Mouse (Mus musculus) large intestine, adult 2 months (tissue): ENCODE results near the gene Krtap9-1. TPM values are rescaled to one million over a fixed set of nuclear protein-coding genes. Genes with fewer than 3 reads are reported as not detected.
"Not testable (repeated sequence)": the region's sequence is repeated elsewhere in the genome, so short reads cannot be mapped to it uniquely, and the experiment has no call there.

Experiments used
- DNase-seq: peaks from one replicate; pipeline ENCODE4 v3.0.0-alpha.2; 2012; ENCODE audit warnings: low read depth, low spot score
- WGBS: fragments of 180-500 bp; shearing (Covaris S2); methylation state at CpG from one replicate; pipeline ENCODE4 v1.1.7; 2018; 5-methylcytosine and 5-hydroxymethylcytosine counted together
- polyA plus RNA-seq: library from polyadenylated mRNA; depleted of rRNA; stranded (reverse); fragments of >200 nt; gene quantifications from 2 replicates; pipeline ENCODE4 v1.2.3, GENCODE M21; 2012; rRNA removed

The Krtap9-1 gene
- not detected in 2 replicates for polyA plus RNA-seq

DNA sequence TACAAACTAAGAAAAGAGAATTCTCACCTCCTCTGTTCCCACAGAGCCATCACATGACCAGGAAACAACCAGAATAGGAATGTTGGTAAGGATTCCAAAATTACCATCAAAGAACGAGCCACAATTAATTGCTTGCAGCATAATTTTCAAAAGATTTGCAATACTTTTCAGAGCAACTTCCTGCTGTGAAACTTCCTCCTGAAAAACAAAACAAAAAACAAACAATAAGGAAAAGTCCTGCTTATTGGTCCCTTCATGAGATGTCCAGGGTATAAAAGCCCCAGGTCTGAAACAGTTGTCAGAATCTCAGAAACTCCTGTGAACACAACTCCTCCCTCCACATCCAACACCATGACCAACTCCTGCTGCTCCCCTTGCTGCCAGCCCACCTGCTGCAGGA lies at the start of gene Krtap9-1:
Gene Krtap9-1, plus strand, starts transcription at position 301 of the 400 bp plus-strand sequence.
- 55% methylated on average over 1 of the region's 1 CpGs for WGBS
- not testable (repeated sequence) for DNase-seq

DNA sequence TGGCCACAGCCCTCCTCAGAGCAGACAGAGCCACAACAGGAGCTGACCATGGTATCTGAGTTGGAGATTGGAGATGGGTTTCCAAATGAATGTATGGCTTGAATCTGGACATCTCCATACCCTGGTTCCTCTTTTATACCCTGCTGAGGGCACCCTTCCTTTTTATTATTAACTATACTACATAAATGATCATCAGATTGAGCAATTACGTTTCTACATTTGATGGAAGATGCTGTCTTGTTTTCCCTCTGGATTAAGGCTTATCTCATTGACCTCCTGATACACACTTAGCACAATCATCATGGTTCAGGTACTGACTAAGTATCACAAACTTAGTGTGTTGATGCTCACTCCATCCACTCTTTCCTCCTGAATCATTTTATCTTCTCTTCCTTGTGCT lies 35.2 kb upstream of the Krtap9-1 start, which contains the start of gene 2300003K06Rik:
Gene 2300003K06Rik, minus strand, starts transcription at position 101 of the 400 bp plus-strand sequence.
- DNase-seq, result no peak
- WGBS, result 53% methylated on average over 1 of the region's 1 CpGs

DNA sequence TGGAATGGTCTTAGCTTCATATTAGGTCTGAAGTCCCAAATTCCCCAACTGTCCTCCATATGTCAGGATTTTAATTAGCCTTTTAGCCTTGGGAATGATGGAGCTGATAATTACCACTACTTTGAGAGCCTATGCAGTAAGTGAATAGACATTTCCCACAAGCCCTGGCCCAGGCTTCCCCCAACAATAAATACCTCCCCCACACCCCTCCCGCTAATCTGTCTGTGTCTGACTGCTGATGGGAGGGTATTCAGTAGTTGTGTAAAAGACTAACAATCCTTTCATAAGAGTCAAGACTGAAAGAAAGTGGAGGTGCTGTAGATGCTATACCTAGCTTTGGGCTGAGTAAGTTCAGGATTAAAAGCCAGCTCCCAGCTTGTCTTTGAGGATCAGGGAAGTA lies 31.0 kb upstream of the Krtap9-1 start:
- no peak for DNase-seq
- WGBS, result 45% methylated on average over 1 of the region's 1 CpGs

DNA sequence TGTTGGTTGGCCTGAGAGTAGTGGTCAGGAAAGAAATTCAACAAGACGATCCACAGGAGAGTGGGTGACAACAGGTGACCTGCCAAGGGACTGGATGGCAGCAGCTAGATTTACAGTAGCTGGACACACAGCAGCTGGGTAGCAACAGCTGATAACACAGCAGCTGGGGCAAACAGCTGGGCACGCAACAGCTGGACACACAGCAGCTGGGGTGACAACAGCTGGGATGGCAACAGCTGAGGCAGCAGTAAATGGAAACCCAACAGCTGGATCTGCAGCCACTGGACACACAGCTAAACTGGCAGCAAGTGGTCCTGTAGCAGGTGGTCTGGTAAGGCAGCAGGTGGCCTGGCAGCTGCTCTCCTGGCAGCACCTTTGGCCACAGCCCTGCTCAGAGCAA lies 26.4 kb upstream of the Krtap9-1 start:
- 75% methylated on average over 2 of the region's 2 CpGs for WGBS
- no peak for DNase-seq

DNA sequence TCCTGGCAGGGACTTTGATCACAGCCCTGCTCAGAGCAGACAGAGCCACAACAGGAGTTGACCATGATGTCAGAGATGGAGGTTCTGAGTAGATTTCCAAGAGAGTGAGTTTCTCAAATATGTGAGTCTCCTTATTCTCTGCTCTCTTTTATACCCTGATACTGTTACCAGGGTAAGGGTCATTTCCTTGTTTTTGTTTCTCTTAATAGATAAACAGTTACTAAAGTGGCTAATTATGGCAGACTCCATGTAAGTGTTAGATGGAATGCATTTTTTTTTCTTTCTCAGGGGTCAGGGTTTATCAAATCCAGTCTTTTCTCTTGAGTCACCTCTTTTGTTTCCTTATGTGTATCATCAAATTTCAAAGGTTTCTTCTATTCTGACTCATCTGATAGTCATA lies 21.7 kb upstream of the Krtap9-1 start, which contains the start of gene Krtap4-16:
Gene Krtap4-16, minus strand, starts transcription at position 101 of the 400 bp plus-strand sequence.
- no peak for DNase-seq

DNA sequence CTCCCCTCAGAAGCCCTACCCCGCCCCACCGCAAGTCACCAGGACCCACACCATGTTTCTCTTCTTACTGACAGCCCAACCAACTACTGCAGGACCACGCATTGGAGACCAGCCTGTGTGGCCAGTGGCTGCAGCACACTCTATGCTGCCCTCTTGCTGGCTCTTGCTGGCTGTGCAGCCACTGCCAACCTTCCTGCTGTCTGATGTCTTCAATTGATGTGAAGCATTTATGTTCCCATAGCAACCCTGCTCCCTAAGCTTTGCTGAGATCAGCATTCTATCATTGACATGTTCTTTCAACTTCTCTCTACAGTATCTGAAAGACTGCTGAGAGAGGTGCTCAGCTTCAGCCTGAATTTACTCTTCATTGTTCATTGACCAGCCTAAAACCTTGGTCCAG lies 19.1 kb upstream of the Krtap9-1 start:
- DNase-seq, result no peak
- WGBS, result 59% methylated on average over 3 of the region's 3 CpGs

DNA sequence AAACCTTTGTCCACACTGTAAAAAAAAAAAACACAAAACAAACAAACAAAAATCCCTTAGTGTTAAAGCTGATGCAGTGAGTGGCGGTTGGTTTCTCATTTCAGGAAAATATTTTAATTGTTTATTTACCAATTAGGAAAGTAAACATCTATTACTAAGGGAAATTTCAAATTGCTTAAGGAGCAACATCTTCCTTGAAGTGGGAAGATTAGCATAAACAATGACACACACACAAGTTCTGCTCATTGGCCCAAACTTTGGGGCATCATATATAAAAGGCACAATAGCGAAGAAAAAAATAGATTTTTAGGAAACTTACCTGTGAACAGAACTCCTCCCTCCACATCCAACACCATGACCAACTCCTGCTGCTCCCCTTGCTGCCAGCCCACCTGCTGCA lies 15.6 kb upstream of the Krtap9-1 start, which contains the start of gene Gm11568:
Gene Gm11568, plus strand, starts transcription at position 301 of the 400 bp plus-strand sequence.
- 73% methylated on average over 2 of the region's 2 CpGs for WGBS
- no peak for DNase-seq

DNA sequence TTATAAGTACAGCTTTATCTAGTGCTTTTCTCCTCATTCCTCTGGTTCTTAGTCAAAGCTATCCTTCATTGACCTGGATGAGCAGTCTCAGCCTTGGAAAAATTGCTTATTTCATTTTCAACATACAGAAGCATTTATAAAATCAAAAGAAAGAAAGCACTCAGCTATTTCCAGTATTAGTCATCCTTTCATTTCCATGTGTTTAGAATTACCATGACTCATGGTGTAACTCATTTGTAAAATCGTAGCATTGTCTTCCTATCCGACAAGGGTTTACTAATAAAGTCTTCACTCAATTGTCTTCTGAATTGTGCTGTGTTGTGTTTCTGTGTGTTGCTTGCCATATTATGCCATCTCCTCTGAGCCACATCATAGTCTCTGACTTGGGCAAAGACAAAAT lies 14.4 kb upstream of the Krtap9-1 start:
- WGBS, result 58% methylated on average over 2 of the region's 2 CpGs
- DNase-seq, result no peak

DNA sequence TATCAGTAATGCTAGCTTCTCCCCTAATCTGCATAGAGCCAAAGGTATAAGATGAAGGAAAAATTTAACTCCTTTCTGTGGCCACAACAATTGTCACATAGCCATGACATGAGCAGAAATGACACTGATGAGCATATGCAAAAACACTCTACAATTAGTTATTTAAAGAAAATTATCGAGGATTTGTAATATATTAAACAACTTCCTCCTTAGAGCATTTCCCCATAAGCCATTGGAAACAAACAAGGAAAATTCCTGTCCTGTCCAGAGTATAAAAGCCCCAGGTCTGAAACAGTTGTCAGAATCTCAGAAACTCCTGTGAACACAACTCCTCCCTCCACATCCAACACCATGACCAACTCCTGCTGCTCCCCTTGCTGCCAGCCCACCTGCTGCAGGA lies 9.0 kb upstream of the Krtap9-1 start, which contains the start of gene Gm11559:
Gene Gm11559, plus strand, starts transcription at position 301 of the 400 bp plus-strand sequence.
- DNase-seq, result not testable (repeated sequence)
- 58% methylated on average over 1 of the region's 1 CpGs for WGBS

DNA sequence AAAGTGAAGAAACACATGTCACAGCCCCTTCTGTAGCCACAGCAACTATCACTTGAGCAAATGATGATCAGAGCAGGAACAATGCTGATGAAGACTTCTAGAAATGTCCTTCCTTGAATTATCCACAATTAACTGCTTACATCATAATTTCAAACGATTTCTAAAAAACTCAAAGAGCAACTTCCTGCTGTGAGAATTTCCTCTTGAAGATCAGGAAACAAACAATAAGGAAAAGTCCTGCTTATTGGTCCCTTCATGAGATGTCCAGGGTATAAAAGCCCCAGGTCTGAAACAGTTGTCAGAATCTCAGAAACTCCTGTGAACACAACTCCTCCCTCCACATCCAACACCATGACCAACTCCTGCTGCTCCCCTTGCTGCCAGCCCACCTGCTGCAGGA lies 5.7 kb downstream of the Krtap9-1 start, which contains the start of gene Gm11567:
Gene Gm11567, plus strand, starts transcription at position 301 of the 400 bp plus-strand sequence.
- not testable (repeated sequence) for DNase-seq
- WGBS, result 23% methylated on average over 1 of the region's 1 CpGs

DNA sequence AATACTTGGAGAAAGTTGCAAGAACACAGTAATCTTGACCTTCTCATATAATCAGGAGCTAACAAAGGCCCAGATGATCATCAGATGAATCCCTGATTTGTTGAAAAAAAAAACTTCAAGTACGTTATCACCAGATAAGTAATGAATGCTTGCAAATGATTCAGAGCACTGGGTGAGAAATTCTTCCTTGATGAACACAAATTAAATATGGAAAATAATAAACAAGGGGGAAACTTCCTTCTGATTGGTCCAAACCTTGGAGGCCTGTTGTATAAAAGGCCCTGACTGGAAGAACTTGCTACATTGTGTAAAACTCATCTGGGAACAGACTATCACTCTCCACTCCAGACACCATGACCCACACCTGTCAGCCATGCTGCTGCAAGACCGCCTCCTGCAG lies 34.4 kb downstream of the Krtap9-1 start, which contains the start of gene Krtap31-1:
Gene Krtap31-1, plus strand, starts transcription at position 301 of the 400 bp plus-strand sequence.
- WGBS, result 76% methylated on average over 2 of the region's 2 CpGs

DNA sequence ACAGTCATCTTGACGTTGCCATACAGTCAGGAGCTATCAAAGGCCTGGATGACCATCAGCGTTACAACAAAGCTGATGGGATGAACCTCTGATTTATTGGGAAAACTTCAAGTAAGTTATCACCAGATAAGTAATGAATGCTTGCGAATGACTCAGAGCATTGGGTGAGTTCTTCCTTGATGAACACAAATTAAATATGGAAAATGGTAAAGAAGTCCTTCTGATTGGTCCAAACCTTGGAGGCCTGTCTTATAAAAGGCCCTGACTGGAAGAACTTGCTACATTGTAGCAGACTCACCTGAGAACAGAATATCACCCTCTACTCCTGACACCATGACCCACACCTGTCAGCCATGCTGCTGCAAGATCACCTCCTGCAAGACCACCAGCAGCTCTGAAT lies 41.3 kb downstream of the Krtap9-1 start, which contains the start of gene Gm11565:
Gene Gm11565, plus strand, starts transcription at position 301 of the 400 bp plus-strand sequence.
- whole genome bisulfite sequencing, result 87% methylated on average over 3 of the region's 3 CpGs
- DNase-seq, result no peak

More for the DNA sequence above, 34.4 kb downstream of the Krtap9-1 start, which contains the start of gene Krtap31-1:
- DNase-seq, result no peak

Other genes with a start within 250 kb of the Krtap9-1 start
- gene Krtap4-1, start 245.2 kb upstream of the Krtap9-1 start, polyA plus RNA-seq, result not detected in 2 replicates
- gene Krtap4-2, start 238.3 kb upstream of the Krtap9-1 start, polyA plus RNA-seq, result not detected in 2 replicates
- gene Krtap4-7, start 229.3 kb upstream of the Krtap9-1 start, polyA plus RNA-seq, result not detected in 2 replicates
- gene Gm11555, start 223.2 kb upstream of the Krtap9-1 start, polyA plus RNA-seq, result not detected in 2 replicates
- not detected in 2 replicates for gene Gm11563, start 214.4 kb upstream of the Krtap9-1 start, polyA plus RNA-seq
- gene Krtap4-6, start 207.4 kb upstream of the Krtap9-1 start, polyA plus RNA-seq, result not detected in 2 replicates
- not detected in 2 replicates for gene Gm14190, start 182.6 kb upstream of the Krtap9-1 start, polyA plus RNA-seq
- not detected in 2 replicates for gene Gm14180, start 139.1 kb upstream of the Krtap9-1 start, polyA plus RNA-seq
- gene Gm11595, start 100.5 kb upstream of the Krtap9-1 start, polyA plus RNA-seq, result not detected in 2 replicates
- gene Krtap4-8, start 92.7 kb upstream of the Krtap9-1 start, polyA plus RNA-seq, result not detected in 2 replicates
- not detected in 2 replicates for gene Krtap4-9, start 88.2 kb upstream of the Krtap9-1 start, polyA plus RNA-seq
- gene Gm11596, start 79.9 kb upstream of the Krtap9-1 start, polyA plus RNA-seq, result not detected in 2 replicates
- not detected in 2 replicates for gene Gm11569, start 74.5 kb upstream of the Krtap9-1 start, polyA plus RNA-seq
- gene Gm11554, start 68.9 kb upstream of the Krtap9-1 start, polyA plus RNA-seq, result not detected in 2 replicates
- not detected in 2 replicates for gene Krtap4-13, start 63.5 kb upstream of the Krtap9-1 start, polyA plus RNA-seq
- gene Gm11564, start 57.7 kb upstream of the Krtap9-1 start, polyA plus RNA-seq, result not detected in 2 replicates
- not detected in 2 replicates for gene 2300003K06Rik, start 35.3 kb upstream of the Krtap9-1 start, polyA plus RNA-seq
- 0.11 and 0.33 TPM in 2 replicates for gene Krtap4-16, start 21.8 kb upstream of the Krtap9-1 start, polyA plus RNA-seq
- gene Gm11568, start 15.5 kb upstream of the Krtap9-1 start, polyA plus RNA-seq, result not detected in 2 replicates
- gene Gm11559, start 8.9 kb upstream of the Krtap9-1 start, polyA plus RNA-seq, result not detected in 2 replicates
- not detected in 2 replicates for gene Gm11567, start 5.8 kb downstream of the Krtap9-1 start, polyA plus RNA-seq
- gene Krtap31-1, start 34.5 kb downstream of the Krtap9-1 start, polyA plus RNA-seq, result not detected in 2 replicates
- not detected in 2 replicates for gene Gm11565, start 41.4 kb downstream of the Krtap9-1 start, polyA plus RNA-seq
- not detected in 2 replicates for gene Krtap31-2, start 62.9 kb downstream of the Krtap9-1 start, polyA plus RNA-seq
- not detected in 2 replicates for gene Krtap9-5, start 75.1 kb downstream of the Krtap9-1 start, polyA plus RNA-seq
- gene Krtap29-1, start 105.7 kb downstream of the Krtap9-1 start, polyA plus RNA-seq, result not detected in 2 replicates
- not detected in 2 replicates for gene Krtap16-1, start 113.2 kb downstream of the Krtap9-1 start, polyA plus RNA-seq
- gene Krtap17-1, start 120.6 kb downstream of the Krtap9-1 start, polyA plus RNA-seq, result not detected in 2 replicates
- gene Krt33a, start 142.8 kb downstream of the Krtap9-1 start, polyA plus RNA-seq, result not detected in 2 replicates
- not detected in 2 replicates for gene Krt33b, start 156.5 kb downstream of the Krtap9-1 start, polyA plus RNA-seq
- not detected in 2 replicates for gene Krt34, start 168.2 kb downstream of the Krtap9-1 start, polyA plus RNA-seq
- gene Krt31, start 177.2 kb downstream of the Krtap9-1 start, polyA plus RNA-seq, result 0.19 and 0.25 TPM in 2 replicates
- 0.11 and 0.25 TPM in 2 replicates for gene Krt32, start 214.8 kb downstream of the Krtap9-1 start, polyA plus RNA-seq
- gene Krt35, start 222.9 kb downstream of the Krtap9-1 start, polyA plus RNA-seq, result 0.12 and 0.55 TPM in 2 replicates
- 0.11 TPM in 1 of 2 replicates, not detected in the other for gene Krt36, start 232.2 kb downstream of the Krtap9-1 start, polyA plus RNA-seq
- gene Krt13, start 248.2 kb downstream of the Krtap9-1 start, polyA plus RNA-seq, result 0.16 TPM in 1 of 2 replicates, not detected in the other